Mouse (Mus musculus): ENCODE data around the gene Zscan12. TPM values are rescaled to one million over a fixed set of nuclear protein-coding genes. Genes with fewer than 3 reads are reported as not detected.

The Zscan12 gene
- polyA plus RNA-seq (2015; fragmentation: Nextera tagmentation; extraction: Ambion mirVana), result 15.5 and 16.8 TPM in 2 replicates

GRCm38 (mm10) chr13:21362621-21363248, at the start of gene Zscan12:
Gene Zscan12 (plus strand): TSS chr13:21362820.
- peak within 1 kb of the TSS; percentile 92 for H3K9ac ChIP-seq (replicated peaks)
- ATAC-seq, result peak; percentile 99
- under 1% methylated on average over 29 of the region's 29 CpGs for WGBS

DNA sequence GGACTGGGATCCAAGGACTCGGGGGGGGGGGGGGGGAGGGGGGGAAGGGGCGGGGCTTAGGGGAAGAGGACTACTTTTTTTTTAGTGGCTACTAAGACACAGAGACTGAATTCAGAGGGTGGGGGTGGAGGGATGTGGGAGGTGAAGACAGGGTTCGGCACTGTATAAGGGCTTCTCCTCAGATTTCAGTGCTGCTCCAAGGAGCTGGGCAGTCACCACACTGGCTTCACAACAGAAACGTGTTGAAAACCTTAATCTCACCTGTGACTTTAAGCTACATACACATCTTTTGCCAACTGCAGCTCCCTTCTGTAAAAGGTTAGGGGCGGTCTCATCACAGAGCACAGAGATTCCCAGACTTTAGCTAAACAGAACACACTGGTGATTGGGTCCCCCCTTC, 49.8 kb upstream of the Zscan12 start:
- H3K4me2 ChIP-seq (replicated peaks), result no peak overlapping the region
- no peaks in the 10 kb centered on the region for H3K27me3 ChIP-seq
- H3K27ac ChIP-seq, result no peak overlapping the region
- H3K9ac ChIP-seq (replicated peaks), result no peak overlapping the region
- H3K9me3 ChIP-seq, result no peaks in the 10 kb centered on the region
- no peak for ATAC-seq
- no peaks in the 10 kb centered on the region for H3K36me3 ChIP-seq
- 49% methylated on average over 4 of the region's 5 CpGs for WGBS
- H3K4me3 ChIP-seq (replicated peaks), result no peak overlapping the region
- no peaks in the 10 kb centered on the region for H3K4me1 ChIP-seq (replicated peaks)

More at GRCm38 (mm10) chr13:21362621-21363248, at the start of gene Zscan12:
- peak within 1 kb of the TSS; percentile 70 for H3K4me2 ChIP-seq (replicated peaks)
- H3K9me3 ChIP-seq, result no peaks in the 10 kb centered on the region
- peaks cover 10% of the 10 kb centered on the region for H3K36me3 ChIP-seq
- H3K4me1 ChIP-seq (replicated peaks), result peaks cover 27% of the 10 kb centered on the region
- peak within 1 kb of the TSS; percentile 69 for H3K27ac ChIP-seq
- H3K27me3 ChIP-seq, result no peaks in the 10 kb centered on the region; the same call in 1 of the 2 replicates
- H3K4me3 ChIP-seq (replicated peaks), result peak within 1 kb of the TSS; percentile 88

DNA sequence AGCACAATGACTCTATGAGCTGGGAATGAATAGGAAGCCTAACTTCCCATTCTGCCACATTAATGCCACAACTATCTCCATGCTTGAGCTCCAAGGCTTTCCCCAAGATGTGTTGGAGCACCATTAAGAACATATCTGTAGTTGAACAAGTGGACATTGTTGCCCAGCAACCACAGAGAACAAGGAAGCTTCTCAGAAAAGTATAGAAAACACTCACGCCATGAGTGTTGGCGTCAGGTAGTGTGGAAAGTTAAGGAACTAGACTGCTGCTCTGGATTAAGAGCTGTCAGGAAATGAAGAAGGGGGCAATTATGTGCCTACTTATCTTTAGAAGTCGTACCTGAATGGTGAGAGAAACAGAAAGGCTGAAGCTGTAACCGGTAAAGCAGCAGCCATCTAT, 48.7 kb upstream of the Zscan12 start:
- Histone ChIP-seq H3K4me3 (replicated peaks) (no peak overlapping the region), H3K9ac (replicated peaks) (no peak overlapping the region), H3K4me2 (replicated peaks) (no peak overlapping the region), H3K4me1 (replicated peaks) (no peaks in the 10 kb centered on the region), H3K9me3 (no peaks in the 10 kb centered on the region), H3K36me3 (no peaks in the 10 kb centered on the region), H3K27me3 (no peaks in the 10 kb centered on the region), H3K27ac (no peak overlapping the region)
- no peak for ATAC-seq
- WGBS, result 85% methylated on average over 4 of the region's 4 CpGs

DNA sequence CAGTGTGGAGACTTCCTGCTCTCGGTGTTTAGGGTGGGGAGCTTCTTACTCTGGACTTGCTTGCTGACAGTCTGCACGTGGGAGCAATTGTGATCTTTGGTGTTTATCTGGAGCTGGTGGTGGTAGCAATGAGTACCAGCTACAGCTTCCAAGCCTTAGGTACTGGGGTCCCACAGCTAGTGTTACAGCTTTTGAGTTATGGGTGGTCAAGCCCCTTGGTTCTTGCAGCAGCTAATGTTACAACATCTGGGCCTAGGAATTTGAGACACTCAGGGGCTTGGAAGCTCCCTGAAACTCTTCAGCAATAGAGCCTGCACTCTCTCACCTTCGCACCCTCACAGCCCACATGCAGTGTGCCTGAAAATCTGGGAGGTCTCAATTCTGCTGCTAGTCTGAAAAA, 42.4 kb upstream of the Zscan12 start:
- no peak overlapping the region for H3K27ac ChIP-seq
- H3K36me3 ChIP-seq, result no peaks in the 10 kb centered on the region
- ATAC-seq, result no peak
- H3K9me3 ChIP-seq, result no peaks in the 10 kb centered on the region
- no peak overlapping the region for H3K4me2 ChIP-seq (replicated peaks)
- peaks cover 5% of the 10 kb centered on the region; the same call in 1 of the 2 replicates for H3K27me3 ChIP-seq
- 77% methylated on average over 3 of the region's 3 CpGs for WGBS
- no peak overlapping the region for H3K9ac ChIP-seq (replicated peaks)
- H3K4me1 ChIP-seq (replicated peaks), result no peaks in the 10 kb centered on the region
- H3K4me3 ChIP-seq (replicated peaks), result no peak overlapping the region

DNA sequence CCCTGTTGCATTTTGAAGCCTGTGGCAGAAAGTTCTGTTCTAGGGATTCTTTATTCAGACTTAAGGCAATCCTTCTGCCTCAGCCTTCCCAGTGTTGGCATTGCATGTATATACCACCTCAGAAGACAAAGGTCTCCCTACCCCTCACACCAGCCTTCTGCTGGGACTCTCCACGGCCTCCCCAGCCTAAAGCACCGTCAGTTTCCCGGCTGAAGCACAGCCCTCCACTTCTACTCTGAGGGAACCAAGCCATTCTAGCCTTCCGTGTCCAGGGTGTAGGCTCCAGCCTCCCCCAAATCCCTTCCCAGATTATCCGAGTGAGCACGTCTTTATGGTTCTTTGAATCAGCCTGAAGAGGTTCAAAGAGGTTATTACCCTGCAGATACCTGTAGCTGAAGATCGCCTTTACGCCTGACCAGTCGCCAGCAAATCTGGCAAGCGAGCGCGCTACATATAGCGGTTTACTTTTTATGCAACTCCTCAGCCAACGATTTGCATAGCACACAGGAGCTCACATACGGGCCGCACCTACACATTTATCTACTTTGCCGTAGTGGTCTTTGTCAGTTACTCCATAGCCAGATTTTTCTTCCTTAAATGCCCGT, 40.6 kb upstream of the Zscan12 start:
- H3K4me1 ChIP-seq (replicated peaks), result peaks cover under 1% of the 10 kb centered on the region; the same call in 1 of the 2 replicates
- H3K4me3 ChIP-seq (replicated peaks), result peak overlapping the region; percentile 28
- peak overlapping the region; percentile 47 for H3K4me2 ChIP-seq (replicated peaks)
- ATAC-seq, result no peak
- H3K27me3 ChIP-seq, result peaks cover 5% of the 10 kb centered on the region; the same call in 1 of the 2 replicates
- no peaks in the 10 kb centered on the region for H3K36me3 ChIP-seq
- H3K9me3 ChIP-seq, result no peaks in the 10 kb centered on the region
- WGBS, result under 1% methylated on average over 18 of the region's 18 CpGs
- 0 out of 2 replicates have a peak overlapping the region, but pooled peaks have one; percentile 46 for H3K9ac ChIP-seq (replicated peaks)
- no peak overlapping the region for H3K27ac ChIP-seq

DNA sequence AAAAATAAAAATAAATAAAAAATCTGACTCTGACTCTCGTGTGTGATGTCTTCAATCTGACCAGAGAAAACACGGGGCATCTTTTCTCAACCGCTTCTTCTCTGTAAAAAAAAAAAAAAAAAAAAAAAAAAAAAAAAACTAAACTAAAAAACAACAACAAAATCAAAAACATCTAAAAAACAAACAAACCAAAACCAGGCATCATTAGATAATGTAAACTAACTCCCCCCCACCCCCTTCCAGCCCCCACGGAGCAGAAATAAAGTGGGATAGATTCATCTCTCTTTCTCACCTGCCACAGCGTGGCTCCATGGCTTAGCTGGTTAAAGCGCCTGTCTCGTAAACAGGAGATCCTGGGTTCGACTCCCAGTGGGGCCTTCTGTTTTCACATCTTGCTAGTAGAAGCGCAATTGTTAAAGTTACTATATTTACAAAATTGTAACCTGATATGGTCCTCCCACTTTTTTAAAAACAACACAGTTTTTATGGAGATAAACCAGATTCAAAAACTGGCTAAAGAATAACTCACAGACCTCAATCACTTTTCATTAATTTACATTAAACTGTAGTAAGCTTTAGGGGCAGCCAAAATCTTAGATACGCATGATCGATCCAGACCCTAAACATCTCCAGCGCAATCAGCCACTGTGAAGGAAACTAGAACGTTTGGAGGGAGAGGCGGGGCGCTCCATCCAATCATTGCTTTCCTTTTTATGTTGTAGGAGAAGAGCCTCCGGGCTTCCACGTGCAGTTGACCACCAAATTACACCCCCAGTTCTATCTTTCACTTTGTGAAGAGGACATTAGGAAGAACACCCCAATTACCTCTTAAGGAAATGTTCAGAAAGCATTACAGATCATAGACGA, 39.9 kb upstream of the Zscan12 start:
- peak overlapping the region; percentile 47 for H3K4me2 ChIP-seq (replicated peaks)
- no peaks in the 10 kb centered on the region for H3K9me3 ChIP-seq
- peak overlapping the region; percentile 28 for H3K4me3 ChIP-seq (replicated peaks)
- H3K36me3 ChIP-seq, result no peaks in the 10 kb centered on the region
- 12% methylated on average over 18 of the region's 18 CpGs for WGBS
- H3K27ac ChIP-seq, result no peak overlapping the region
- H3K4me1 ChIP-seq (replicated peaks), result peaks cover 8% of the 10 kb centered on the region
- H3K9ac ChIP-seq (replicated peaks), result no peak overlapping the region
- ATAC-seq, result no peak
- H3K27me3 ChIP-seq, result peaks cover 5% of the 10 kb centered on the region; the same call in 1 of the 2 replicates

DNA sequence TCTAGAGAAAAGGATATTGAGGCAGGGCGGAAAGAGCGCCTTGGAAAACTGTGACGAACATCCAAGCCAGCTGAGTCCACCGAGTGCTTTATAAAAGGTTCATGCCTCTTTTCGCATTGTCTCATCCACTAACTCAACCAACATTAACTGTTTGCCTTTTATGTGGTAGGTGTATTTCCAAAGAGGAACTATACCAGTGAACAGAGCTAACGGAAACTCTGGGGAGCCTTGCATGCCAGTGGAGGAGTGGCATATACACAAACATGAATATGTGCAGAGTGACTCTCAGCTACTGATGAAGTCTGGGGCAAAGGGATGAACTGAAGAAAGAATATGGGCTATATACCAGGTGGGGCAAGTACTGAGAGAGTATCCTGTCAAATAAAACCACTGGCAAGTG, 39.2 kb upstream of the Zscan12 start:
- Histone ChIP-seq H3K4me3 (replicated peaks) (no peak overlapping the region), H3K9ac (replicated peaks) (no peak overlapping the region), H3K4me2 (replicated peaks) (no peak overlapping the region; the same call in 1 of the 2 replicates), H3K4me1 (replicated peaks) (peaks cover 8% of the 10 kb centered on the region), H3K9me3 (no peaks in the 10 kb centered on the region), H3K27ac (no peak overlapping the region), H3K36me3 (no peaks in the 10 kb centered on the region), H3K27me3 (peaks cover 9% of the 10 kb centered on the region; the same call in 1 of the 2 replicates)
- ATAC-seq, result no peak
- 63% methylated on average over 6 of the region's 6 CpGs for WGBS

DNA sequence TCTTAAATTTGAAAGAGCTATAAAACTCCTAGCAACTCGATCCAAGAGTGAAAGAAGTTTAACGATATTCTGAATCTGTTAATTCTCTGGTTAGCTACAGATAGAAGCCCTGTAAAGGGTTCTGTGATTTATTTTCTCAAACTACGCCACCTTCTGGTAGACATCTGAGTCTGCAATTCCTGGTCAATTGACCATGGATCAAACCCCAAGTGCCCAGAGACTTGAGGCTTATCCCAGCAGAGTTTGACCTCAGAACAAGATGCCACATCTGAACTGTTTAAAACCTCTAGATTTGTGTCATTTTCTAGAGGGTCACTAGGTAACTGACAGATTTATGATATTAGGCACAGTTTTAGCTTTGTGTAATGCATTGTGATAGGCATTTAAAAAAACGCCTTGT, 36.4 kb upstream of the Zscan12 start:
- Histone ChIP-seq H3K27ac (no peak overlapping the region), H3K9ac (replicated peaks) (no peak overlapping the region), H3K4me3 (replicated peaks) (peak overlapping the region; percentile 41), H3K27me3 (peaks cover 9% of the 10 kb centered on the region; the same call in 1 of the 2 replicates), H3K4me2 (replicated peaks) (peak overlapping the region; percentile 54), H3K9me3 (no peaks in the 10 kb centered on the region), H3K36me3 (no peaks in the 10 kb centered on the region), H3K4me1 (replicated peaks) (peaks cover 8% of the 10 kb centered on the region)
- 9% methylated on average over 4 of the region's 4 CpGs for WGBS
- ATAC-seq, result 0 out of 2 replicates have a peak, but pooled peaks have one; percentile 30

- Histone ChIP-seq H3K27ac (no peak overlapping the region), H3K4me2 (replicated peaks) (peak overlapping the region; percentile 54), H3K9me3 (no peaks in the 10 kb centered on the region), H3K4me1 (replicated peaks) (peaks cover 8% of the 10 kb centered on the region), H3K4me3 (replicated peaks) (peak overlapping the region; percentile 41), H3K27me3 (peaks cover 9% of the 10 kb centered on the region; the same call in 1 of the 2 replicates), H3K36me3 (no peaks in the 10 kb centered on the region), H3K9ac (replicated peaks) (no peak overlapping the region)
- WGBS, result under 1% methylated on average over 24 of the region's 24 CpGs
- peak; percentile 73 for ATAC-seq
Measured at GRCm38 (mm10) chr13:21326657-21327211, 35.9 kb upstream of the Zscan12 start.

DNA sequence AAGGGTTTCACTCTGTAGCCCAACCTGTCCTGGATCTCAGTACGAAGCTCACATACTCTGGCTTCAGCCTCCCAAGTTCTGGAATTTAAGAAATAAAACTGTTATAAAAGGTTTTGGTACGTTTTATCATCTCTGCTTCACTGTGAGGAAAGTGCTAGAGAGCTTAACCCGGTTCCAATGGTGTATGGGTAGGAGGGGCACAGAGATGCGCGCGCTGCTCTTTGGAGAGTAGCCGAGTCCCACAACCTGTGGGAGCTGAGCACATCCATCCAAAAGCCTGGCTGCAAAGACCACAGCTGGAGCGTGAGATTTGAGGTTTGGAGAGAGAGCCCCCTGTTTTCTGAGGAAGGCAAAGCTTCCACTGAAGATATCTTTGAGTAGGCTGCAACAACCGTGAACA, 35.2 kb upstream of the Zscan12 start:
- Histone ChIP-seq H3K4me2 (replicated peaks) (peak overlapping the region; percentile 54), H3K27ac (no peak overlapping the region), H3K4me3 (replicated peaks) (peak overlapping the region; percentile 41), H3K9ac (replicated peaks) (peak overlapping the region; percentile 52; the same call in 1 of the 2 replicates), H3K9me3 (no peaks in the 10 kb centered on the region), H3K36me3 (no peaks in the 10 kb centered on the region), H3K27me3 (peaks cover 9% of the 10 kb centered on the region; the same call in 1 of the 2 replicates), H3K4me1 (replicated peaks) (peaks cover 8% of the 10 kb centered on the region)
- peak; percentile 55; the same call in 1 of the 2 replicates for ATAC-seq
- WGBS, result 1% methylated on average over 9 of the region's 9 CpGs

- no peaks in the 10 kb centered on the region for H3K4me1 ChIP-seq (replicated peaks)
- H3K4me2 ChIP-seq (replicated peaks), result no peak within 1 kb of the TSS
- H3K9ac ChIP-seq (replicated peaks), result no peak within 1 kb of the TSS
- no peak within 1 kb of the TSS for H3K27ac ChIP-seq
- 91% methylated on average over 1 of the region's 1 CpGs for whole genome bisulfite sequencing
- no peaks in the 10 kb centered on the region for H3K27me3 ChIP-seq
- H3K9me3 ChIP-seq, result no peaks in the 10 kb centered on the region
- H3K36me3 ChIP-seq, result no peaks in the 10 kb centered on the region
- ATAC-seq, result no peak
- H3K4me3 ChIP-seq (replicated peaks), result no peak within 1 kb of the TSS
Measured at GRCm38 (mm10) chr13:21346610-21347009, 16.0 kb upstream of the Zscan12 start, which contains the start of gene Olfr1367. Gene Olfr1367 (plus strand): TSS chr13:21346910.
